Mouse (Mus musculus) regulatory T cell (primary cell): ENCODE results near the gene Fgf11.

ENCODE experiments used
- in situ Hi-C: fragments of 300-600 bp; cut with MboI, MseI; formaldehyde crosslinking; loops from one replicate; pipeline ENCODE4 v1.15.1; 2025; ENCODE audit warnings: high pct_unique_total_duplicates

Fgf11 gene

GRCm38 (mm10) chr11:69816520-69816919 lies 14.9 kb upstream of the Fgf11 start:
- in situ Hi-C loops: no loop called here

- in situ Hi-C loops: no loop called here
These were observed 13.5 kb upstream of the Fgf11 start, which contains the start of gene Gm39566 for GRCm38 (mm10) chr11:69815155-69815554. Gene Gm39566, minus strand, starts transcription at chr11:69815298.

- in situ Hi-C loops: no loop called here
These were observed 8.6 kb upstream of the Fgf11 start for GRCm38 (mm10) chr11:69810280-69810679.

- in situ Hi-C loops: no loop called here
These were observed 6.0 kb upstream of the Fgf11 start for GRCm38 (mm10) chr11:69807641-69808040.

GRCm38 (mm10) chr11:69806378-69806777 lies 4.7 kb upstream of the Fgf11 start:
- in situ Hi-C loops: no loop called here

- in situ Hi-C loops: loop anchor here (5.0 kb wide), 1 partner anchor 38 kb away; the partner anchor contains the start of gene Zbtb4
These were observed 3.6 kb upstream of the Fgf11 start, which contains the start of gene Tmem102 for GRCm38 (mm10) chr11:69804972-69805909. Gene Tmem102, minus strand, starts transcription at chr11:69805624.

- in situ Hi-C loops: loop anchor here (5.0 kb wide), 1 partner anchor 37 kb away; the partner anchor contains the start of gene Zbtb4
These were observed 2.9 kb upstream of the Fgf11 start for GRCm38 (mm10) chr11:69804652-69804940.

- in situ Hi-C loops: loop anchor here (5.0 kb wide), 1 partner anchor 37 kb away; the partner anchor contains the start of gene Zbtb4
These were observed 2.4 kb upstream of the Fgf11 start for GRCm38 (mm10) chr11:69803786-69804651.

GRCm38 (mm10) chr11:69803328-69803727 lies 1.7 kb upstream of the Fgf11 start:
- in situ Hi-C loops: loop anchor here (5.0 kb wide), 1 partner anchor 36 kb away; the partner anchor contains the start of gene Zbtb4

- in situ Hi-C loops: loop anchor here (5.0 kb wide), 1 partner anchor 35 kb away; the partner anchor contains the start of gene Zbtb4
These were observed 1.0 kb upstream of the Fgf11 start for GRCm38 (mm10) chr11:69802648-69803105.

- in situ Hi-C loops: loop anchor here (5.0 kb wide), 1 partner anchor 33 kb away; the partner anchor contains the start of gene Zbtb4
These were observed 1.1 kb downstream of the Fgf11 start for GRCm38 (mm10) chr11:69800392-69801197.

- in situ Hi-C loops: loop anchor here (5.0 kb wide), 1 partner anchor 33 kb away; the partner anchor contains the start of gene Zbtb4
These were observed 1.6 kb downstream of the Fgf11 start for GRCm38 (mm10) chr11:69800138-69800391.

- in situ Hi-C loops: loop anchor here (5.0 to 25.0 kb wide), 2 partner anchors 32 to 1612 kb away; partner anchors contain the start of gene Zbtb4
These were observed 2.1 kb downstream of the Fgf11 start for GRCm38 (mm10) chr11:69799394-69800137.

GRCm38 (mm10) chr11:69797924-69798323 lies 3.7 kb downstream of the Fgf11 start:
- in situ Hi-C loops: loop anchor here (25.0 kb wide), 1 partner anchor 1611 kb away; no protein-coding TSS in a partner anchor

GRCm38 (mm10) chr11:69795983-69796435 lies 5.6 kb downstream of the Fgf11 start:
- in situ Hi-C loops: loop anchor here (25.0 kb wide), 1 partner anchor 1609 kb away; no protein-coding TSS in a partner anchor

- in situ Hi-C loops: loop anchor here (25.0 kb wide), 1 partner anchor 1608 kb away; no protein-coding TSS in a partner anchor
These were observed 6.3 kb downstream of the Fgf11 start, which contains the start of gene Chrnb1 for GRCm38 (mm10) chr11:69795168-69795982. Gene Chrnb1, minus strand, starts transcription at chr11:69795943.

GRCm38 (mm10) chr11:69793429-69793828 lies 8.2 kb downstream of the Fgf11 start:
- in situ Hi-C loops: loop anchor here (25.0 kb wide), 1 partner anchor 1606 kb away; no protein-coding TSS in a partner anchor

GRCm38 (mm10) chr11:69791420-69791819 lies 10.2 kb downstream of the Fgf11 start:
- in situ Hi-C loops: loop anchor here (25.0 kb wide), 1 partner anchor 1604 kb away; no protein-coding TSS in a partner anchor

GRCm38 (mm10) chr11:69789431-69789830 lies 12.2 kb downstream of the Fgf11 start:
- in situ Hi-C loops: loop anchor here (25.0 kb wide), 1 partner anchor 1602 kb away; no protein-coding TSS in a partner anchor
